Mouse (Mus musculus): ENCODE data around the gene Dip2b. TPM values are rescaled to one million over a fixed set of nuclear protein-coding genes. Genes with fewer than 3 reads are reported as not detected.
A peak's percentile ranks its signal among the peaks of the same experiment; 100 is the strongest.

Gene Dip2b
- polyA plus RNA-seq, 1 experiment = 21.4 TPM

DNA sequence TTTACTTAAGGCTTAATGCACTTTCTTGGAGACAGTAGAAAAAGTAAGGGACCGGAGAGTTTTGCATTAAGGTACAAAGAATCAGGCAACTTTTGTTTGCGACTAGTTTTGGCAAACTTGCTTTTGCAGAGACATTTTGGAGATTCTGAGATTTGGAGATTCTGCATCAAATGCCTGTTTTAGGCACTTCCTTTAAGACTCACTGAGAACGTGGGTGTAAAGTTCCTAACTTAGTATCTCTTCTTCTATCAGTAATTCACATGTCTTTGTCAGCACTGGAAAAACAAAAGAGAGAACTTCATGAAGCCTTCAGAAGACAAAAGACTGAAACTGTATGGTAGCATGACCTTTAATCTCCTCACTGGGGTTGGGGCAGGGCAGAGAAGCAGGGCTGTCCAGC is 19.2 kb downstream of the Dip2b start:
- H3K9me3 ChIP-seq (replicated peaks; ENCODE audit: control insufficient read depth, insufficient read depth, low read length, poor library complexity, severe bottlenecking) = no peaks in the 10 kb centered on the region
- H3K4me1 ChIP-seq (ENCODE audit: control insufficient read depth, insufficient read depth, low read length) = peaks cover 7% of the 10 kb centered on the region
- H3K27me3 ChIP-seq (ENCODE audit: control insufficient read depth, insufficient read depth, low read length, poor library complexity, severe bottlenecking) = no peaks in the 10 kb centered on the region
- H3K36me3 ChIP-seq (ENCODE audit: control insufficient read depth, insufficient read depth, low read length, poor library complexity, severe bottlenecking) = no peaks in the 10 kb centered on the region
- no peak overlapping the region for H3K27ac ChIP-seq (ENCODE audit: insufficient read depth, low read length)
- TF ChIP-seq POLR2A (IDR thresholded peaks at IDR 0.05; ENCODE audit: insufficient read depth, low read length) = no peak
- TF ChIP-seq EP300 (IDR thresholded peaks at IDR 0.05; ENCODE audit: insufficient read depth, low read depth, low read length) = no peak
- no peak for TF ChIP-seq CTCF (IDR thresholded peaks at IDR 0.05; ENCODE audit: low read depth, low read length)
- H3K4me3 ChIP-seq (ENCODE audit: low read depth, low read length) = no peak overlapping the region
- no peak overlapping the region for H3K9ac ChIP-seq (ENCODE audit: low read depth, poor library complexity, severe bottlenecking)

DNA sequence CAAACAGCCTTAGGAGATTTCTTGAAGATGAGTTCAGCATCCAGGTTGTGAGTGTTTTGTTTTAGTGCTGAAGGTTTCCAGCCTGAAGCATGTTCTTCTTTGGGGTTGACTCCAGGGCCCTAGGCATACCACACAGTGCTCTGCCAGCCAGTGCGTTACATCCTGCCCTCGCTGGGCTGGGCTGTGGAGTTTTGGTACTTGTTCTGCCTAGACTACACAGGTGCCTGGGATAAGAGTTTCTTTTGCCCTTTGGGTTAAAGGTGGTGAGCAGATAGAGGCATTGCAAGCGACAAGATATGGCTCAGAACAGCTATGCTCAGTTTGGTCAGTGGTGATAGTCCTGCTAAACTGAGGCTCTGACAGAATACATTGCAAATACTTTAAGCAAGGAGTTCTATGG is 19.7 kb downstream of the Dip2b start:
- H3K36me3 ChIP-seq (ENCODE audit: control insufficient read depth, insufficient read depth, low read length, poor library complexity, severe bottlenecking) = no peaks in the 10 kb centered on the region
- TF ChIP-seq CTCF (IDR thresholded peaks at IDR 0.05; ENCODE audit: low read depth, low read length) (no peak), POLR2A (IDR thresholded peaks at IDR 0.05; ENCODE audit: insufficient read depth, low read length) (no peak), EP300 (IDR thresholded peaks at IDR 0.05; ENCODE audit: insufficient read depth, low read depth, low read length) (no peak)
- H3K9ac ChIP-seq (ENCODE audit: low read depth, poor library complexity, severe bottlenecking) = no peak overlapping the region

GRCm38 (mm10) chr15:100058912-100059311 is 20.4 kb downstream of the Dip2b start:
- no peak for TF ChIP-seq EP300 (IDR thresholded peaks at IDR 0.05; ENCODE audit: insufficient read depth, low read depth, low read length)
- Histone ChIP-seq H3K36me3 (ENCODE audit: control insufficient read depth, insufficient read depth, low read length, poor library complexity, severe bottlenecking) (no peaks in the 10 kb centered on the region), H3K9me3 (replicated peaks; ENCODE audit: control insufficient read depth, insufficient read depth, low read length, poor library complexity, severe bottlenecking) (no peaks in the 10 kb centered on the region), H3K9ac (ENCODE audit: low read depth, poor library complexity, severe bottlenecking) (no peak overlapping the region), H3K27ac (ENCODE audit: insufficient read depth, low read length) (peak overlapping the region; percentile 9), H3K27me3 (ENCODE audit: control insufficient read depth, insufficient read depth, low read length, poor library complexity, severe bottlenecking) (no peaks in the 10 kb centered on the region), H3K4me3 (ENCODE audit: low read depth, low read length) (no peak overlapping the region), H3K4me1 (ENCODE audit: control insufficient read depth, insufficient read depth, low read length) (peaks cover 15% of the 10 kb centered on the region)

More for the DNA sequence above, 19.7 kb downstream of the Dip2b start:
- Histone ChIP-seq H3K9me3 (replicated peaks; ENCODE audit: control insufficient read depth, insufficient read depth, low read length, poor library complexity, severe bottlenecking) (no peaks in the 10 kb centered on the region), H3K27me3 (ENCODE audit: control insufficient read depth, insufficient read depth, low read length, poor library complexity, severe bottlenecking) (no peaks in the 10 kb centered on the region), H3K27ac (ENCODE audit: insufficient read depth, low read length) (no peak overlapping the region), H3K4me3 (ENCODE audit: low read depth, low read length) (no peak overlapping the region), H3K4me1 (ENCODE audit: control insufficient read depth, insufficient read depth, low read length) (peaks cover 9% of the 10 kb centered on the region)

- no peak for TF ChIP-seq POLR2A (IDR thresholded peaks at IDR 0.05; ENCODE audit: insufficient read depth, low read length)
- no peak for TF ChIP-seq EP300 (IDR thresholded peaks at IDR 0.05; ENCODE audit: insufficient read depth, low read depth, low read length)
- no peak for TF ChIP-seq CTCF (IDR thresholded peaks at IDR 0.05; ENCODE audit: low read depth, low read length)
- no peaks in the 10 kb centered on the region for H3K9me3 ChIP-seq (replicated peaks; ENCODE audit: control insufficient read depth, insufficient read depth, low read length, poor library complexity, severe bottlenecking)
- peaks cover 16% of the 10 kb centered on the region for H3K4me1 ChIP-seq (ENCODE audit: control insufficient read depth, insufficient read depth, low read length)
- H3K9ac ChIP-seq (ENCODE audit: low read depth, poor library complexity, severe bottlenecking) = no peak overlapping the region
- no peak overlapping the region for H3K4me3 ChIP-seq (ENCODE audit: low read depth, low read length)
- H3K27ac ChIP-seq (ENCODE audit: insufficient read depth, low read length) = peak overlapping the region; percentile 77
- H3K36me3 ChIP-seq (ENCODE audit: control insufficient read depth, insufficient read depth, low read length, poor library complexity, severe bottlenecking) = no peaks in the 10 kb centered on the region
- H3K27me3 ChIP-seq (ENCODE audit: control insufficient read depth, insufficient read depth, low read length, poor library complexity, severe bottlenecking) = no peaks in the 10 kb centered on the region
These were observed 21.3 kb downstream of the Dip2b start for GRCm38 (mm10) chr15:100059626-100060311.

DNA sequence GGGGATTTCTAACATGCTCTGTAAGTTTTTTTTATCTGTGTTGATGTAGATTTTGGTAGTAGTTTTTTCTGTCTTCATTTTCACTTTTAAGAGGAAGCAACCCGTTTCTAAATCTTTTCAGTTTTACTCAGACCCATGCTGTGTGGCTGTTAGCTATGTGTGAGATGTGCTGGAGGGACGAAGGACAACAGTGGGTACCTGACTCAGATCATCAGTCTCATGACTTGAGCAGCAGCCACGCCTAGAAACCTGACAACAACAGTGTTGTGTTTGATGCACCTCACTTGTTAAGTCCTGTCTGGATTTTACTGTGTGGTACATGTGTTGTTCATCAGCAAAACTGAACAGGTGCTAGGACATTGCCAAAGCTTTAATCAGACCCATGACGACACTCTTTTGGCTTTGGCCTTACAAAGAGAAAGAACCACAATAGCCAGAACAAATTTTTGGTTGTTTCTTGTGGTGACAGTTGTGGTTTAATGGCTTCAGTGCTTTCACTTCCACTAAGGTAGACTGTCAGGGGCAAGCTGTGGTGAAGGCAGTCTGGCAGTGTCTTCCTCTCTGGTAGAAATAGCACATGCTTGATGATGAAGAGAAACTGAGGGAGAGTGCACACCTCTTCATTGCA is 22.2 kb downstream of the Dip2b start:
- Histone ChIP-seq H3K27me3 (ENCODE audit: control insufficient read depth, insufficient read depth, low read length, poor library complexity, severe bottlenecking) (no peaks in the 10 kb centered on the region), H3K4me1 (ENCODE audit: control insufficient read depth, insufficient read depth, low read length) (peaks cover 16% of the 10 kb centered on the region), H3K36me3 (ENCODE audit: control insufficient read depth, insufficient read depth, low read length, poor library complexity, severe bottlenecking) (no peaks in the 10 kb centered on the region), H3K9ac (ENCODE audit: low read depth, poor library complexity, severe bottlenecking) (no peak overlapping the region), H3K27ac (ENCODE audit: insufficient read depth, low read length) (peak overlapping the region; percentile 53; the same call in 1 of the 2 replicates), H3K4me3 (ENCODE audit: low read depth, low read length) (no peak overlapping the region), H3K9me3 (replicated peaks; ENCODE audit: control insufficient read depth, insufficient read depth, low read length, poor library complexity, severe bottlenecking) (no peaks in the 10 kb centered on the region)
- TF ChIP-seq POLR2A (IDR thresholded peaks at IDR 0.05; ENCODE audit: insufficient read depth, low read length) (no peak), CTCF (IDR thresholded peaks at IDR 0.05; ENCODE audit: low read depth, low read length) (no peak), EP300 (IDR thresholded peaks at IDR 0.05; ENCODE audit: insufficient read depth, low read depth, low read length) (no peak)

DNA sequence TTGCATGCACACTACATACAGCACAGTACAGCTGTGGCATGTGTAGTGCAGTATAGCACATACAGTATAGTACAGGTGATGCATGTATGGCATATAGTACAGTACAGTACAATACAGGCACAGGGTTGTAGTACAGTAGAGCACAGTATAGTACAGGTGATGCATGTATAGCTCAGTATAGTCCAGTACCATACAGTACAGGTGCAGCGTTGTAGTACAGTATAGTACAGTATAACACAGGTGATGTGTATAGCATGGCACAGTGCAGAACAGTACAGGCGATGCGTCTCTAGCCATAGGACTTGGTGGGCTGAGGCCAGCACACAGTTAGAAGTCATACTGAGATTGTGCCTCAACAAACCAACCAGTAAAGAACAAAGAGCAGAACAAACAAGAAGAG is 22.9 kb downstream of the Dip2b start:
- H3K27me3 ChIP-seq (ENCODE audit: control insufficient read depth, insufficient read depth, low read length, poor library complexity, severe bottlenecking) = no peaks in the 10 kb centered on the region
- H3K36me3 ChIP-seq (ENCODE audit: control insufficient read depth, insufficient read depth, low read length, poor library complexity, severe bottlenecking) = no peaks in the 10 kb centered on the region
- H3K27ac ChIP-seq (ENCODE audit: insufficient read depth, low read length) = no peak overlapping the region
- H3K9ac ChIP-seq (ENCODE audit: low read depth, poor library complexity, severe bottlenecking) = no peak overlapping the region
- TF ChIP-seq EP300 (IDR thresholded peaks at IDR 0.05; ENCODE audit: insufficient read depth, low read depth, low read length) (no peak), CTCF (IDR thresholded peaks at IDR 0.05; ENCODE audit: low read depth, low read length) (no peak), POLR2A (IDR thresholded peaks at IDR 0.05; ENCODE audit: insufficient read depth, low read length) (no peak)
- H3K4me3 ChIP-seq (ENCODE audit: low read depth, low read length) = no peak overlapping the region
- no peaks in the 10 kb centered on the region for H3K9me3 ChIP-seq (replicated peaks; ENCODE audit: control insufficient read depth, insufficient read depth, low read length, poor library complexity, severe bottlenecking)
- H3K4me1 ChIP-seq (ENCODE audit: control insufficient read depth, insufficient read depth, low read length) = peaks cover 15% of the 10 kb centered on the region

All from ES-Bruce4 (cell line).